Mouse (Mus musculus) heart, adult 18-20 months (tissue): ENCODE measurements at regions not wholly inside any gene's neighbourhood (a gene's known extent, or its start where the extent isn't known, plus 50 kb on each side); places are given as distances from the start of the nearest gene placed in this dataset.

Source experiments
- DNase-seq, 2 experiments: peaks; one replicate each; pipeline ENCODE4 v3.0.0; 2021 to 2022; ENCODE audit warnings: mixed read lengths in 1 of 2

DNA sequence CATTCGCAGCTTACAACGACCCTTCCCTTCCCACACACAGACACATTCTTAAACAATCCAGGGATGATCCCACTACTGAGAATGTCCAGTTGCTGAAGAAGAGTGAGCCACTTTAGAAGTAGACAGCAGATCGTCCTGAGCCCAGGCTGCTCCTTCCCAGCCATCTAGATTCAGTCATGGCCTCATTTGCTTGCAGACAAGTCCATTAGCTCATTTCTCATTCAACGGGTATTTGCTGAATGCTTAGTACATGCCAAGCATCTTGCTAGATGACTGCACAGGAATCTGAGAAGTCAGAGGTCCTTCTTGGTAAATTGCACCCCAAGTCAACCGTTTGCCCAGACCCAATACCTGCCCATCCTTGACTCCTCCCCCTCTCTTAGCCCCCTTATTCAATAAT is 57.8 kb downstream of the Ier5 start:
- no peak for DNase-seq

DNA sequence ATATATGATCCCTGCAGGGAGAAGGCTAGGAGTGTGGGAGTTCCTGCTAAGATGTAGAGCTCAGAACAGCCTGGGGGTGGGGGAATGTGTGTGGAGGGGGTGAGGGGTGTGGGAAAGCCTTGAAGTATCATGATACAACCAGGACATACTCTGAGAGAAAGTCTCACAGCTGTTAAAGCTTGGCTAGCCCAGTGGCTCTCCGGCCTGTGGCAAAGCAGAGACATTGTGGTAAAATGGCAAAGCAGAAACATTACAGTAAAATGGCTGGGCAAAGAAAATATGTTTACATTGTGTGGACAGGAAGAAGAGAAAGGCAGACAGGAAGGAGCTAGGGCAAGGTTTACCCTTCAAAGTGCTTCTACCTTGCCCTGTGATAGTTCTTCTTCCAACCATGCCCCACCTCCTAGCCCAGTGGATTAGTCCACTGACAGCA is 58.5 kb downstream of the Ier5 start:
- no peak for DNase-seq

DNA sequence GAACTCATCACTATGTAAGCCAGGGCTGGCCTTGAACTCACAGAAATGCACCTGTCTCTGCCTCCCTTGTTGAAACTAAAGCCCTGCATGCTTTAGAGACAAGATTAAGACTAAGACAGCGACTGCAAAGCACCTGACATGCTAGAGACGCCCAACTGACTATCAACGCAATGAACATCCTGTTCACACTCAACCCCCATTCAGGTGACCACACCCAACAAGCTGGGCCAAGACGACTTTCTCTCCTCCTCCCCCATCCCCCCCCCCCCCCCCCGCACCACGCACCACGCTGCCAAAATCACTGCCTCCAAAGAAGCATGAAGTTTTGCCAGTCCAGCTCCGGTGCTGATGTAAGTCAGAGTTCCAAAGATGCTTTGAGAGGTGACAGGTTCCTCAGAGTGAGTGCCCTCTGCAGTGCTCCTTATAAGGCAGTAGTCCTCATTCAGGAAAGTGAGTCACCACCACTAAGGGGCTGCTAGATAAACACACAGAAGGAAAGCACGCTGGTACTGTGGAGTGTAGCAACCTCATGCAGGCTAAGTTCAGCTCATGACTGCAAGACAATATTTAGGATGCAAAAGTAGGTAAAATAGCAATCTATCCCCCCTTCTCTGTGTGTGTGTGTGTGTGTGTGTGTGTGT is 59.2 kb downstream of the Ier5 start:
- DNase-seq, result peak; percentile 38 to 57

DNA sequence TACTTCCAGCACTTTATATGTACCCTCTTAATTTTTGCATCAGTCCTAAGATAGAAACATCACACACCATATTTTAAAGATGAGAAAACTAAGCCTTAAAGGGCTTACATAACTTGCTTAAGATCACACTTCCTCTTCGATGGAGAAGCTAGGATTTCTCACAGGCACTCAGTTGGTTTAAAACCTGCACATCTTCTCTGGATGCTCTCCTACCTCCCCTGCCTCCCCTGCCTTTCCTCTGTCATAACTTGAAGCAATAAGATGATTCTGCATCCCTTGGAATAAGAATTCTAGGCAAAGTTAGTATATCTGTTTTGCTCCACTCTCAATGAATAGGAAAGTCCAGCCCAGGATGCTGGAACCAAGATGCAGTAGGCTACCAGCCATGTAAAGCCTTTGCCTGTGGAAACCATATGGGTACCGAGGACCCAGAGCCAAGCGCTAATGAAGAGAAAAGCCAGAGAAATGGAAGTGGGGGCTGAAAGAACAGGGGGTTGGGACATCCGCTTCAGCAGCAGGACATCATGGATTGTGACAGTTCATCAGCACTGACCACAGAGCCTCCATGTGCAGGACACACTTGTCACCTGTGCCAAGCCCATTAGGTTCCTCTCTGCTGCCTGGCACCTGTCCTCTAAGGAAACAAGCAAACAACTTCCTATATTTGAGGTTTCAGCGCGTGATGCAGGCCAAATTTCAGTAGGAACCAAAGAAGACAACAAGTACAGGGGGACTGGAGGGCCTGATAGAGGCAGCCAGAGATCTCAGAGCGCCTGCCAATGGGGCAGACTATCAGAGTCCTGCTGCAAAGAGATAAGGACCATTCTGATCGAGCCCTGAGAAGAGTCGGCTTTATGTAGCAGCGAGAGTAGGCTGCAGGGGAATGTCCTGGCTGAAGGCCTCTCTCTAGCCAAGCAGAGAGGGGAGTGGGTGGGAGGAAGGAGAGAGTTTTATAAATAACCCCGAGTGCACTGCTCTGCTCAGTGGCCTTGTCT is 60.5 kb downstream of the Ier5 start:
- DNase-seq, result peak; percentile 49 to 64

DNA sequence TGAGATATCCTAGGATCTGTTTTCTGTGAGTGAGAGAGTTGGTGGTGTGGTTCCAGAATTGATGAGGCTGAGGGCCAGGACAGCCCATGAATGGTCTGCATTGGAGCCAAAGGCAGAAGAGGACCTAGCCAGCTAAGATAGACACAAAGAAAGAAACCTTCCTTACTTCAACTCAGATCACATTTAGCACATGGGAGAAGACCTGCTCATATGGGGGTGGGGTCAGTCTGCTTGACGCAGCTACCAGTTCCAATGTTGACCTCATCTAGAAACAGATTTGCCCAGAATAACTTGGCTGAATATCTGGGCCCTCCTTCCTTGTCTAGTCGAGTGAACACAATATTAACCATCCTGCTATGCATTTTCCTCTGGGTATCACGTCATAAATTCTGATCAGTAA is 62.0 kb downstream of the Ier5 start:
- DNase-seq, result peak in 1 of 2 experiments; percentile 18

DNA sequence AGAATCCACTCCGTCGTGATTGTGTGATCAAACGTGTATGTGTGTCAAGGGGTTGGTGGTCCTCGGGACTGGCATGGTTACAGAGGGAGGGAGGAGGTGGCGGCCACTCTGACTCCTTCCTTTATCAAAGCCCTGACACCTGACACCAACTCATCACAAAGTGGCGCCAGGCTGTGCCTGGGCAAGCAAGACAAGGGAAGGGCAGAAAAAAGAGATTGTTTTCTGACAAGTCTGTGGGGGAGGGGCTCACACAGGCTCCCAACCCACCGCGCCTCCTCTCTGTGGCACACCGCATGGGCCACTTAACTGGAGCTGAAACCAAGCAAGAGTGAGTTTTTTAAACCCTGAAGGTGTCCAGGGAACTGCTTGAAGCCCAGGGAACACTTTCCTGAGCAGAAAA is 68.5 kb downstream of the Ier5 start:
- no peak for DNase-seq

DNA sequence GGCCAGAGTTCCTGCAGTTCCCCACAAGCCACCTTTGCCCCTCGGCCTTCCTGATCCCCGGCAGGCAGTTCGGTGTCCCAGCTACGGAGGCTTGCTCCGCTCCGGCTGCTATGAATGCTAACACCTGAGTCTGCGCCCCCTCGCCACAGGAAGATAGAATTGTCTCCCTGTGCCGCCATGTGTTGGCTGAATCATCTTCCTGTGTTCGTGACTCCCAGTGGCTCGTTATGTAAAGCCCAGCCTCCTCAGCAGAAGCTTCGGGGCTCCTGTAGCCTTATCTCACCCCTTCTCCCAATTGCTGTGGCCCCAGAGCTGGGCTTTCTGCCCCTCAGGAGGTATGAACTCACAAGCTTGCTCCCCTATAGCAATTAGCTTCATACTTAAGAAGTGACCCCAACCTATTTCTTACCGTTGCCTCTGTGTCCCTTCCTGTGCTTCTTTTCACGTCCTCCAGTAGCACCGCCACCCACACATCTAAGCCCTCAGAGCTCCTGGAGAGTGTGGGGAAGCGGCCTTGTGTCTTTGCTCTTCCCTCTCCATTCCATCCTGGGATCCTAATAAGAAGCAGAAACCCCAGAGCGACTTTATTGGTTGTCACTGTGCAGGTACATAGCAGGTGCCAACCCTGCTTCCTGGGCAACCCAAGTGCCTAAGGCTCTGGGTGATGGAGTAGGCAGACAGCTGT is 70.1 kb downstream of the Ier5 start:
- peak in 1 of 2 experiments; percentile 13 for DNase-seq

DNA sequence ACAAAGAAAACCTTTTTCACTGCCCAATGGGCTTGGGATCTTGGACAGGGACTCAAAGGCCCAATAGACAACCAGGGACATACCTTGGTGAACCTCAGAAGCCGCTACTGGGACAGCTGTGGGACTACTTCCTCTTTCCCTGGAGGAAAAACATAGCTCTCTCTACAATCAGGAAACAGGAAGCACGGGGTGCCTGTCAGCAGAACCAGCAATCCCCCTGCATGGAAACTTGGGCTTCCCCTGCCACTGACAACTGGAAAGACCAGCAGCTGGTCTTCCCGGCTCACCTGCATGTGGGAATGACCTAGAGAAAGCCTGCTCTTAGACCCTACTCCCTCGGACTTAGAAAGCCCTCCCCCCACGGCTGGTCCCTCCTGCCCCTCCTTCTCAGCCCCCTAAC is 70.7 kb downstream of the Ier5 start:
- DNase-seq, result peak; percentile 34 to 60

DNA sequence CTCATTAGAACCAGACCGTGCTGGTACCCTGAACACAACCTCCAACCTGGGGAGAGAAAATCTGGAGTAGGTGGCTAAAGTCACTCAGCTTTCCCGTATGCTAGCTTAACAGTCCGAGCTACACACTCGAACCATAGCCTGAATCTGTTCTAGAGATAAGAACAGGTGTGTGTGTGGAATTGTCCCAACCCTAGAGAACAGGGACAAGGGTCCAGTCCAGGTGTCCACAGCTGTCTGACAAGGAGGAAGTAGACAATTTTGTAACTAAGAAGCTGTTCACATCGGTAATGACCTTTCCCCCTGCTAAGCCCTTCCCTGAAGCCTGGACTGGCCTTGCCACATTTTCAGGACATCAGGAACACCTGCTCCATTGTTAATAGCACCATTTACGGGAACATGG is 71.3 kb downstream of the Ier5 start:
- no peak for DNase-seq

DNA sequence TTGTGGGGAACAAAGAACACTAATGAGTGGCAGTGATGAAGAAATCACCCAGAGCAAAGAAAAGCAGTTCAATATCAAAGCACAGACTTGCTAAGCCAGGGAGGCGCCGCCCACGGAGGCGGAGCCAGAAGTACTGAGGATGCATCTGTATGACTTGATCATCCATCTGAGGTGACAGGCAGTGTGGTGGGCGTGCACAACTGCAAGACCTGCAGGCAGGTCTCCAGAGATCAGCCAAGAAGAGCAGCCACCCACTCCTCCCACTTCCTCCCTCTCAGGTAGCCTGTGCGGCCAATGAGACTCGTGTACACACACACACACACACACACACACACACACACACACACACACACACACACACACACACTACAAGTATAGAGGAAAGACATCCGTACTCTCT is 71.9 kb downstream of the Ier5 start:
- DNase-seq, result peak; percentile 21 to 46

DNA sequence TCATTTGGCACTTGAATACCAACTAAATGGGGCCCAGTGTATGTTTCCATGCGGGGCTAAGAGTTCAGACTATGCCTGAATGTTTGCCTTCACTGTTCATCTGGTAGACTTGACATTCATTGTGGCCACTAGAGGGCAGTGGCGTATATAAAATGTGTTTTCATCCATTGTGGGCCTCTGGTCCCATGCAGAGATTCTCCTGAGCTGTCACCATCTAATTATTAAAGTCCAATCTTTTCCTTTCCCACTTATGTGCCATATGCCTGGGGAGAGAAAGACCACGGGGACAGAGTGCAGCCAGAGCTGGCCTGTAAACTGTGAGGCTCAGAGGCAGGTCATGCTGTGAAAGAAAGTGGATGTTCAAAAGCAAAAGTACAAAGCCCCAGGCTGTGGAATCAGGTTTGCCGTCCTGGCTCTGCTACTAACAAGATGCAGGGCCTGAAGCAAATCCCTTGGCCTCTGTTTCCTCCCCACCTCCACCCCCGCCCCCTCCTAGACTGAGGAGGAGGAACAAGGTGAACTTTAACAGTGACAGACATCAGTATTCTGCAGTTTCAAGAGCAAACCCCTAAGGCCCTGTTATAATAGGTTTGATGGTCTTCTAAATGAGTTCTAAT is 73.5 kb downstream of the Ier5 start:
- peak; percentile 77 to 91 for DNase-seq

DNA sequence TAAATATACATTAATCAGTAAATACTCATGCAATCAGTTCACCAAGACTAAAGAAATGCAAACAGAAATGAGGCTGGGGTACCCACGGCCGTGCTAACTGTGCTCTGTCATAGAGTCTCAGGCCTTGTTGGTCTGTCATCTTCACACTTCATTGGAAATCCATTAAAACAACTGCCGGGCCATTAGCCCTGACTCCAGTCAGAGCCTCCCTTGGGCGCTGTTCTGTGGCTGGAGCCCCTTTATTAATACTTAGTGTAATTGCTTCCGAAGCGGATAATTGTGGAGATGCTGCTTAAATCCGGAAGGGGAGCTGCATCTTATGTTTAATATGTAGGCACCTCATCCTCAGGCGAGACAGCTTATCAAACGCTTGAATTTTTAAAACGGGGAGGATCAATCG is 76.1 kb downstream of the Ier5 start:
- no peak for DNase-seq

DNA sequence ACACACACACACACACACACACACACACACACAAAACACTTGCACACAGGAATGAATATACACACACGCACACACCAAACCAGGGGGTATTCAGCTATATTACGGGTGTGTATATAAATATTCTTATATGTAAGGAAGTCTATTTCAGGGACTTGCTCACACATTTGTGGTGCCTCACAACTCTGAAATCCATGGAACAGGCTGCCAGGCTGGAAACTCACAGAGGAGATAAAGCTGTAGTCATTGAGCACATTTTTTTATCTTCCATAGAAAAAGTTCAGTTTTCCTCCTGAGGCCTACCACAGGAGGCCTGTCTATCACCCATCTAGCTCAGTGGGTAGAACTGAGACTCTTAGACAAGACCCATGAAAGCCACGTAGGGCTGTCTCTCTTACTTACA is 83.8 kb downstream of the Ier5 start:
- no peak for DNase-seq

DNA sequence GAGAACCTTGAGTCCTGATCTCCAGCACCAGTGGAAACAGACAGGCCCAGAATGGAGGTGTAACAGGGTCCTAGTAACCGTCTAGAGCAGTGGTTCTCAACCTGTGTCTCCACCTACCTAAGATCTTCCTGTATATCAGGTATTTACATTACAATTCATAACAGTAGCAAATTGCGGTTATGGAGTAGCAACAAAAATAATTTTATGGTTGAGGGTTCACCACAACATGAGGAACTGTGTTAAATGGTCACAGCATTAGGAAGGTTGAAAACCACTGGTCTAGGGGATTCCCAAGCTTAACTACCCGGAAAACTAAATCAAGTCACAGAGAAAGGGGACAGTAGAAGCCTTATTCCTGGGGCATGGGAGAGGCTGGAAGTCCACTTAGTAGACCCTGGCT is 84.5 kb downstream of the Ier5 start:
- no peak for DNase-seq

DNA sequence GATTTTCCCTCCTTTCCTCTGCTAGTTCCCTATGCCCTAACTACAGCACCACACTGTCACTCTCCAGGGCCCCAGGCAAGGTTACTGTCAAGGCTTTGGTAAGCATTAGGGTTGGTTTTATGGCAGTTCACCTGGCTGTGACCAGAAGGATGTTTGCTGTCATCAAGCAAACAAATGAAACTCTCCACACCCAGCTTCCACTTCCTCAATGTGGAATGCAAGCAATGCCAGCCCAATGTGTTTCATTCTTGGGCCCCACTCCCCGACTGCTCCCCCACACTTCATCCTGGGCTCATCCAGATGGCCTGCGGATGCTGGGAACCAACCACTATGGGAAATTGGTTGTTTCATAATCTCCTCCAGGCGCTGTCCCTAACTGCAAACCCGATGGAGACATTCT is 85.7 kb downstream of the Ier5 start:
- DNase-seq, result peak; percentile 17 to 19

DNA sequence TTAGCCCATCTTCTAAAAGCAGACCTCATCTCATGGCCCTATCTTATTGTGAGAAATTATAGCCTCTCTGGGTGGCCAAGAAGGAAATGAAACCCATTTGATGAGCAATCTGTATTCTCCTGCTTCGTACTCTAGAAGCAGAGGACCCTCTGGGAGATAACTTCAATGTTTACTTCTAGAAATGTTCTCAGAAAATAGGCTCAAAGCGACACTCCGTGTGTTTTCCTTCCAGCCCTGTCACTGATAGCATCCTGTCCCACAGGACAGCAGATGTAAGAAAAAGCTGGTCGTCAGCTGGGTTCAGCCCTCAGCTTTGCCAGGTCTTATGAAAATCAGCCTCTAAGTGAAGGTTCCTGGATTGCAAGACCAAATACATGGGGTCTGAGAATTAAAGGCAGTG is 86.1 kb downstream of the Ier5 start:
- DNase-seq, result peak; percentile 31 to 42

DNA sequence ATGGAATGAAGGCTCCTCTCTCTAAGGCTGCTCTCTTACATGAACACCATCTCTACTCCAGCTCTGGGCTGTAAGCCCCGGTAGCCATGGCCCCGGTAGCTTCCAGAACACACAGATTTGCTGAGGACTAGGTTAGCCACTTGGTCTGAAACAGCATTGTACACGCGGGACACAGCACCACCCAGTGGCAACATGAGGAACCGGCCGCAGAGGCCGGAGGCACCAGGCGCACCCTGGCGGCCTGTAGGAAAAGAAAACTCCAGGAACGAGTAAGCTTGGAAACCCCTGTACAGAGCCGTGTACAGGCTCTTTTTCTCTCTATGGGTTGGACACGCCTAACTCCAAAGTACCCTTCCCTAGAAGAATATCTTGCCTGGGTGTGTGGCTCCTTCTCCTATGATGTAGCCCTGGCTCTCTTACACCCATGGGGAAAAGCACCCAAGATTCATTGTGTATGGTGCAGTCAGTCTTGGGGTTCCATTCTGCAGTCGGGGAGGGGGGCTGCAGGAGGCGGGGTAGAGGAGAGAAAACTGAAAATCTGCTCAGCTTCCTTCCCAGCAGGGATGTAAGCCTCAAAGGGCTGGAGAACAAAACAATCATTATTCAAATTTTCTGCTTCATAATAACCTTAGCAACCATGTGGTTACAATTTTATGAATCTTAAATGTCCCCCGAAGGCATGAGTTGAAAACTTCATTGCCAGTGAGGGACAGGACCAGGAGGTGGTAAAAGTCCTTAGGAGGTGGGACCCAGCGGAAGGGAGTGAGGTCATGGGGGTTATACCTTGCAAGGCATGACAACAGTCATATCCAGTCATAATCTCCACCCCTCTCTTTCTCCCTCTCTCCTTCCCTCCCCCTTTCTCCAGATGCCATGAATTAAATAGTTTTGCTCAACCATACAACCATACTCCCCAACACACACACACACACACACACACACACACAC is 92.6 kb downstream of the Ier5 start:
- DNase-seq, result peak; percentile 80 to 90

DNA sequence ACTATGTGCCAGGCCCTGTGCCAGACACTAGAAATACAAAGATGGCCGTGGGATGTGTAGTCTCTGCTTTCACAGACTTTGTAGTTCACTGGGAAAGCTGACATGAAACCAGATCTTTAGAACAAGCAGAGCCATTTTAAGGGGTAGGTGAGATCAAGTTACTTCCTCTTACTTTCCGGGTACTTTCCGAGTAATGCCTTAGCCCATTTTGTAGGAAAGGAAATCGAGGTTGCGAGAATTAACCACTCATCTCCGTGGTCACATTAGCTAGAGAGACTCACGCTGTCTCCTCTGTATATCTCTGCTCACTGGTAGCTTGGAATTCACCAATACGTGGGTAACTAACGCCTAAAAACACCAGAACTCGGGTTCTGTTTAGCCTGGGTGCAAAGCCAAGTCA is 93.3 kb downstream of the Ier5 start:
- DNase-seq, result no peak

DNA sequence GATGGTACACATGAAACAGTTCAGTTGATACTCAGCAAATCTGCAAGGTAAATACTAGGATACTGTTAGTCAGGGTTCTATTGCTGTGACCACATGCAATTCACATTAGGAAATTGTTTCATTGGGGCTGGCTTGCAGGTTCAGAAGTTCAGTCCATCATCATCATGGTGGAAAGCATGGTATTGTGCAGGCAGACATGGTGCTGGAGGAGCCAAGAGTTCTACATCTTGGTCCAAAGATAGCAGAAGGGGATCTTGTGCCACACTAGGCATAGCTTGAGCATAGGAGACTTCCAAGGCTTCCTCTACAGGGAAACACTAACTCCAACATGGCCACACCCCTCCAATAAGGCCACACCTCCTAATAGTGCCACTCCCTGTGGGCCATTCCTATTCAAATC is 99.1 kb downstream of the Ier5 start:
- DNase-seq, result no peak

DNA sequence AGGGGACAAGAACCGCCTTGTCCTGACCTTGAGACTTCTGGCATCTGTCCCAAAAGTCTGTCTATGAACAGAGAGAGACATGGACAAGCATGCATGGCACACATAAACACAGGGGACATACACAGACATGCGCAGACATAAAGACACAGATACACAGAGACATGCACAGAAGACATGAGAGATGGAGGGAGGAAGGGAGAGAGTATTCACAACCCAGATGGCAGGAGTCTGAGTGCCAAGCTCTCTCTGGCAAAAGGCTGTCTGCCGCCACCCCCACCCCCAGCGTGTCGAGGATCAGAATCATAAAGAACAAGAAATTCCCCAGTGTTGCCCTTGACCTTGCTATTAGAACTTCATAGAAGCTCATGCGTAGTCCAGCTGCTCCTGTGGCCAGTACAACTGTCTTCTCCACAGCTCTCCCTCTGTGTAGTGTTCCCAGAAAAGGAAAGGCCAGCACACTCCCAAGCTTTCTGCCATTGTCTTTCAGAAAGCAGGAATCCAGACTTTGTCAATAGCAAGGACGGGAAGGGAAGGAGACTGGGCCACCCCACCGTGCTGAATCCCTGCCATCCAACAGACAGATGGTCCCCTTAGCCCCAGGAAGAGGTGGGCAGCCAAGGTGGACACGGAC is 99.8 kb downstream of the Ier5 start:
- no peak for DNase-seq
